Mouse (Mus musculus): ENCODE measurements around the gene Pax3.

Pax3 gene

GRCm38 (mm10) chr1:78171671-78172070 lies 25.3 kb downstream of the Pax3 start:
- DNase-seq: no peak

DNA sequence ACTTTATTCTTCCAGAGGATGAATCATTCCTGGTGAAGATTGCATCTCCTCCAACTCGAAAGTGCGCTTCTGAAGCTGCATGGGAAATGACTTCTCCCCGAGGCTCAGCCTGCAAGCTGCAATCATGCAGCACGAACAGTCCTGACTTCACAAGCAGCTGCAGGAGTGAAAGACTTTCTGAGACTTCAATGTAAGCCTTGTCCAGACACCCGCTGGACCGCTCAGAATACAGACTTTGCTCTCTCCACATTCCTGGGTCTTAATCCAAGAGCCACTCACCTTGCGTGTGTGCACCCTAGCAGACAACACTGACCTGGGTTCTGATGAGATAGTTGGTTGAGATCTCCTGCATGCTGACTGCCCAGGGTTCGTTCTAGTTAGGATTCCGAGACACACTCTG lies 26.2 kb downstream of the Pax3 start:
- DNase-seq: no peak

- no peak for DNase-seq
Observed at GRCm38 (mm10) chr1:78168796-78169195, 28.1 kb downstream of the Pax3 start.

DNA sequence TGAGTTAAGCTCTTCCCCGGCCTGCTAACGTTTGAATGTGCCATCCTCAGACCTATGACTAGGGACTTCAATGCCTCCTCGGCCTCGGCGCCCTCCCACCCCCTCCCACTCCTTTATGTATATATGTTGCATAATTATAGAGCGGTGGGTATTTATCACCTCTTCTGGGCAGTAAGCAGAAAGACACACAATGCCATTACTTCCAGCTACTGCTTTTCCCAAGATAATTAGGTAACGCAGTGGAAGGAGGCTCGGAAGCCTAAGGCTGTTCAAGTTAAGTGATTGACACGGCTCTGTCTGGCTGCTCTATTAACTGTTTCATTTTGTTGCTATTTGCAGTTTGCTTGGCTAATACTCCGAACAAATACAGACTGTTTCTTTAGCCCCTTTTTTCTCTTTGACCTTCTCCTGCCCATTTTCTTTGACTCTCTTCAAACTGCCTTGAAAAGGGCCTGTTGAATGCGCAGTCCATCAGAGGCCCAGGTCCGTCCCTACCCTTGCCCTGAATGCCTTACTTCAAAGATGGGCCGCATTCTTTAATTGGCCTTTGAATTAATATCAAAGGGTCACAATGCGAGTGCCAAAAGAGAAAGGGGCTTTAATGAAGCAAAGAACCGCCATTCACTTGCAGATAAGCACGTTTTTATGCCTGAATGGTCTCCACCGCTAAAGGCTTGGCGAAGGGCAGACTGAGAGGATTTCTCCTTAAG lies 29.2 kb downstream of the Pax3 start:
- DNase-seq: no peak

DNA sequence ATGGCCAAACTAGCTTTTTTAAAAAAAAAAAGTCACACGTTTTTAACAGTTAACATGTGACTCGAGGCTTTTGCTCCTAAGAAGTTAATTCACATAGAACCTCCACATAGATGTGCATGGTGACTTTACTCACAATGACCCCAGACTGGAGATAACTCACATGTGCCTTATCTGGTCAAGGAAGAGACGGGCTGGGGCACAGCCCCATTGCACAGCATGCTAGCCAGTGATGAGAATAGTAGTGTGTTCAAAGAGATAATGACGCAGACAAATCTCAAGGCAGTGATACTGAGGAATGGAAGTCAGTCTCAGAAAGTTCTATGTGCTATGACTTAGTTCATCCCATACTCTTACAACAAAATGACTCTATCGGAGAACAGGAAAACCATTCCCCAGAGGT lies 35.2 kb downstream of the Pax3 start:
- DNase-seq: no peak

DNA sequence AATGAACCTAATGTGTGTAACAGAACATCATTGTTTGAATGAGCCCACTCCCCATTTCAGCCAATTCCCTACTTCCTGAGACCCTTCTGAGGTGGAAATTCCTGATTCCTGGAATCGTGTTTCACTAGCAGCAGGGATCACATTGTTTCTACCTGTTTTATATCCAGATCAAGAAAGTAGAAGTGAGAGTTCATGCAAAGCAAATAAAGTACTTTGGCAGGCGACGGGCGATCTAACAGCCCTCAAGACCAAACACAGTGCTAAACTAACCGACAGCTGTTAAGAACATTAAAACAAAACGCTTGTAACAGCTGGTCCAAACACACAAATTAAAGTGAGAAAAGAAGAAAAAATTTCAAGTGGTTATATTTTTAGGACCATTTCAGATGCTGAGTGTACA lies 39.0 kb downstream of the Pax3 start:
- no peak for DNase-seq

GRCm38 (mm10) chr1:78155796-78156195 lies 41.1 kb downstream of the Pax3 start:
- DNase-seq: no peak

DNA sequence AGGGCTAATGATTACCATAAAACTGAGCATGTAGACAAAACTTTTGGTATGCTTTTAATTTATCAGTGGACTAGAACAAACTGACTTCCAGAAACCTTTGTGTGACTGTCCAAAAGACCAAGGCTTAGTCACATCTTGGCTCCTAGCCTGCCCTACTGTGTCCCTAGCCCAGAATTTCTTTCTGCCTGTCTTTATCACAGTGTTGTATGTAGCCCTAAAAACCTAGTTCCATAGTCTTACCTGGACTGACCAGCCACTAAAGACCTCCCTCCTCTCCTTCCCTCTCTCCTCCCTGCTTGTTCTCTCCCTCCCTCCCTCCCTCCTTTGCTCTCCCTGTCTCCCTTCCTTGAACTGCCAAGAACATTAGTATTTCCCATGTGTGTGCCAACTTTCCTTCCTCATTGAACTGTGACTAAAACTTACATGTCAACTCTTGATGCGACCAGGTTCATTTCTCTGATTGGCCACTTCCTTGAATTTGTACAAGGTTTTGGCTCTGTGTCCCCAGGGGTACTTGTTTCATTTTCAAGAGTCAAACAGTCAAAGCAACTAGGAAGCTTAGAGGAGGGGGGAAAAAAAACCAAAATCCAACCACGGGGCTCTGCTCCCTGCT lies 48.8 kb downstream of the Pax3 start:
- DNase-seq: no peak

- no peak for DNase-seq
Observed at GRCm38 (mm10) chr1:78143403-78143802, 53.5 kb downstream of the Pax3 start.

DNA sequence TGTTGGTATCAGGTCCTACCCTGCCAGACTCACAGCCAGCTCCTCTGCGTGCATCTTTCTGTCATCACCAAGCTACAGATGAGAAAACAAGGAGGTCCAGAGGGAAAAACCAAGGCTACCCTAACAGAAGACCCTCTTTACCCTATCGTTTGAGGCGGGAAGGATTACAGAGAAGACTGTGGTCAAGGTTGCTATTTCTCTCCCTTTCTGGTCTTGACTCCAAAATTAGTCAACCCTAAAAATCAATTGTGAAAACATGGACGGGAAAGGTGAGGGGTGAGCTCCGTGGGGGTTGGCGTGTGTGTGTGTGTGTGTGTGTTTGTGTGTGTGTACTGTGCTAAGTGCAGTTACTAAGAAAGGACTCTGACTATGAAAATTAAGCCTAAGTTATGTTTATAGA lies 54.0 kb downstream of the Pax3 start:
- no peak for DNase-seq

DNA sequence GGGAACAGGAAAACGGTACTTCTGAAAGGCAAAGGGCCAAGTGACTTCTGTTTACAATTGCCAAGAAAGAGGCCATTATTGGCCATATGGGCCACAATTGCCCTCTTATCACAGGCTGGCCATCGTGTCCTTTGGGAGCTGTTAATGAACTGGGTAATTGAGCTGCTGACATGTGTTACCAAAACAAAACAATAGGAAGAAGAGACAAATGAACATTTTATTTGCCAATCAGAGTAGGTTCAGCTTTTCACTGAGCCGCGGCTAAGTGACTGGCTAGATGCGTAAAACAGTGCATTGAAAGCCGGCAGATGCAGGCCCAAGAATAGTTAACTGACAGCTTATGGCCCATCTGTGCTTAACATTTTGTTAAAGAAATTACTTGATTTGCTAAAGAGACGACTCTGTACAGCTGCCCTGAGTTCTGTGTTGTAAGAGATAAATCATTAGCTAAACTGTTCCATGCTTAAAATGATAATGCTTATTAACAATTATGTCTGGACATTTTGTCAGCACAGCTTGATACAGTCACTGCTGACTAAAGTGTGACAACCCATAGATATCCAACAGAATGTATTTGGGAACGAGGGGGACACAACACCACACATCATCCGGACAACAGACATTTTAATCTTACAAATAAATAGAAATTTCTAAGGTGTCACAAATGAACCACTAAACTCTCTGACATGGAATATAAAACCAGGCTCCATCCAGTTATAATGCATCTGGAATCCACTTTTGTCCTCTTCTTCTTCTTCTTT lies 55.0 kb downstream of the Pax3 start:
- no peak for DNase-seq

GRCm38 (mm10) chr1:78141314-78141713 lies 55.6 kb downstream of the Pax3 start:
- DNase-seq: no peak

DNA sequence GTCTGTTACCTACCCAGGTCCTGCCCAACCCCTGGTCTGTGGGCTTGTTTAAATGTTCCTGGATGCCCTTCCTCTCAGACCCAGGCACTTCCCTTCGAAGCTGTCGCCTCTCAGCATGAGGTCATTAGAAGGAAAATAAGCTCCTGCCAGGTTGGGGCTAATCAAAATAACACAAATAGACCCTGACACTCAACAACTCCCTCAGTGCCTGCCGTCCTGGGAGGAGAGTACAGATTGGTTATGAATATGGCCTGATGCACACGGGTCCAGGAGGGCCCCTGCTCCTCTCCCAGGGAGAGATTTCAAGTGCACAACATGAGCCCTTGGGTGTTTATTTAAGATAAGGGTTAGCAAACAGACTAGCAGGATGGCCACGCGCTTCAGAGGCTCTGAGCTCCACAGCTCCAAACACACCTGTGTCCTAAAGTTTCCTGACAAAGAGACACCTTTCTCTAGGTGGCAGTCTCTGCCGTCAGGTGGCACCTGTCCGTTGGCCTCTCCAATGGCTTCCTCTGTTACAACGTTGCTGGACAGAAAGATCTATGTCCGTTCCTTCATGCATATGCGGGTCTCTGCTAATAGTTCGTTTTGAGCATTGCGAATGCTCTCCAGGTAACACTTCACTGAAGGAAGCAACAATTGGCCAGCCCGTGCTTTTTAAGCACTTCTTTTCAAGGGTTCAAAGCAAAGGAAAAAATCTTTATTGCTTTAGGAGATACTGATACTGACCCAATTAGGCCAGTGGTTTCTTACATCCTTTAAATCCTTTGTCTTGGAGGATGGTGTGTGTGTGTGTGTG lies 56.2 kb downstream of the Pax3 start:
- DNase-seq: peak in 1 of 2 experiments; percentile 6

GRCm38 (mm10) chr1:78139287-78139686 lies 57.6 kb downstream of the Pax3 start:
- no peak for DNase-seq

DNA sequence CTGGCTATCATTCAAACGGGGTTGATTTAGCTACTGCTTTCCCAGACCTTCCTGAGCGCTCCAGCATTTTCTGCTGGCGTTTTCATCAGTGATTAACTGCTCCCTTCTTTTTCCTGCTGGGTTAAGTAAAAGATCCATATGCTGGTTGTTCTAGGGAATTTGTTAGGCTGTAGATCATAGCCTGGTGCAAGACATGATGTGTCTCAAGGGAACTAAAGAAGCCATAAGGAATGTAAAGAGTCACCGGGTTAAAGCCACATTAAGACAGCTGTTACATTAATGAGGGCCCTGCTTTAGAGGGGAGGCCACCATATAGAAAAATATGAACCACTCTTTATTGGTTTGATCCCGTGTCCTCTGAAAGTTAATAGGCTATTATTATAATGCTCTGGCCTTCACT lies 67.7 kb downstream of the Pax3 start:
- no peak for DNase-seq

DNA sequence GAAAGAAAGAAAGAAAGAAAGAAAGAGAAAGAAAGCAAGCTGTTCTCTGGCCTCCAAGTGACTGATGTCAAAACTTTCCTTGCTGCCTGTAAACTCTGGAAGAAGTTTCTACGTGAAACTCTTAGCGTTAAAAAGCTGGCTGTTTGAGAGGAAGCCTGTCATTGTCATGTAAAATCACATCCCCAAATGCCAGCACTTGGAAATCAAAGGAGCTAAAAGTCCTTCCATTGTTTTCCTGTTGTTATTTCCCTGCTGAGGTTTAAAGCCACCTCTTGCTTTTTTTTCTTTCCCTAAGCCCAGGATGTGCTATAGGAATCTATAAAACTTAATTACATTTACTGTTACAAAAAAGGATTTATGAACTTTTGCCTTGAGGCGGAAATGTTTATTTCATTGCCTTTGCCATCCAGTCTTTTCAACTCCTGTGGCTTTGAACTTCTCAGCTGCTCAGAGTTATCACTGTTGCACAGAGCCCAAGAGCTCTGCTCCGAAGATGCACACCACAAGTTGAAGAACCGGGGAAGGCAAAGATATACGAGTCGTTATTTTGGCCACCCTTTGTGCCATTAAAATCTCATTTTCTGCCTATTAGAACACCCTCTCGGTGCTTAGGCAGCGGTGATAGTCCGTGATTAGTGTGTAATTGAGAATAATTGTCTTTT lies 76.9 kb downstream of the Pax3 start:
- no peak for DNase-seq

- no peak for DNase-seq
Observed at GRCm38 (mm10) chr1:78116046-78116445, 80.9 kb downstream of the Pax3 start.

DNA sequence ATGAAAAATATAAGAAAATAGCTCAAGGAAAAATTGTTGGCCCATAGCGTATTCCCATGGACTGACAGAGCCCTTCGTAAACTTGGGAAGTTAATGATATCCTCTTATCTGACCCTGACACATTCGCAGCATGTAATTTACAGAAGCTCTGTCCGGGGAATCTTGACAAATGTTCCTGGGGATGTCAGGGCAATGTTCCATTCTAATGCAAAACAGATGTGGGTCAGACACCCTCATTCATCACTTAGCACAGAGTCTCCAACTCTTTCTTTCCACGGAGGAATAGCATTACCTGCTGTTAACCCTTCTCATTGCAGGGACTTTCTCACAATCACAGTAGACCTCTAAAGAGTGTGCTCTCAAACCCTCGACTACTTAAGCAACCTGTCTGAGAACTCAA lies 86.6 kb downstream of the Pax3 start:
- DNase-seq: no peak

GRCm38 (mm10) chr1:78103511-78103910 lies 93.4 kb downstream of the Pax3 start:
- no peak for DNase-seq

DNA sequence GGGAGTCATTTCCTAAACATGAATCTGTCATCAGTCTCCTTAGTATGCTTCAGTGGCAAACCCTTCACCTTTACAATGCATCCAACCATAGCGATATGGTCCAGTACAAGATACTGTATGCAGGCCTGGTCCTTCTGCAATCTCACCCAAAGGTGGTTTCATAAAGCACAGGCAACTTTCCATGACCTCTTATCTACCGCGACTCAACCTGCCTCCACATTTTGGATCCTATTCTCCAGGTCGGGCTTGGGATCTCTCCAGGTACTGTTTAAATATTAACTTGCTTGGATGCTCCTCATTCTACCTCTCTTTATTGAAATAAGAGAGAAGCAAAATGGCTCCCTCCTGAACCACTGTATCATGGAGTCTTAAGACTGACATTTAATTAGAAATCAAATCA lies 103.3 kb downstream of the Pax3 start:
- no peak for DNase-seq

DNA sequence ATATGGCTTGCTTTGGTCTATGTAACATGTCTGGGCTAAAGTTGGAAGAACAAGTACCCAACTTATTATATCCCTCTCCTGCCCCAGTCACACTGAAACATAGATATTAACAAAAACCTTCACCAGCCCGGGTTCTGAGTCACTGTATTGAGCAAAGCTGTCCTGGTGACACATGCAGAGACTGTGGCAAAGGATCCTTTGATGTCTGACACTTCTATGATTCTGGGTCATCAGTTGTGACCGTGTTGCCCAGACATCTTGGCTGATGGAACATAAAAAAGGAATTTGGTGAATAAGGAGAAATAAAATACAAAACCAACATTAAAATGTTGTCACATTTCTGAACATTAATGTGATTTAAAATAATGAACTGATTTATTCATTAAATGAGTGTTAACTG lies 108.3 kb downstream of the Pax3 start:
- DNase-seq: no peak

- no peak for DNase-seq
Observed at GRCm38 (mm10) chr1:78081761-78082160, 115.2 kb downstream of the Pax3 start.

GRCm38 (mm10) chr1:78060850-78061249 lies 136.1 kb downstream of the Pax3 start:
- DNase-seq: no peak

Measured in cerebellum, adult 18-20 months (tissue).